ENCODE assay signal across 8 mouse cellular contexts in genomic region chr17:33817969-33818643, GRCm38 (mm10). TPM values are rescaled to one million over a fixed set of nuclear protein-coding genes. Genes with fewer than 3 reads are reported as not detected.
DNase-seq lines count a peak whose midpoint lies in the region; ATAC-seq and TF ChIP-seq lines count a peak whose summit lies in the region.

No protein-coding gene starts in this region.

- ATAC-seq in kidney, postnatal 0 days (replicated peaks; ENCODE audit: low FRiP score, low read depth), result peak; percentile 53
- ATAC-seq in hindbrain, embryonic 11.5 days (ENCODE audit: low FRiP score), result peak; percentile 69
- no peak for ATAC-seq in inflammation-experienced regulatory T-cells, adult 6 months

- H3K9me3 ChIP-seq in kidney, postnatal 0 days (replicated peaks; ENCODE audit: low read length), result no peaks in the 10 kb centered on the region
- H3K9me3 ChIP-seq in hindbrain, embryonic 11.5 days (ENCODE audit: control insufficient read depth, low read length), result no peaks in the 10 kb centered on the region
- H3K9me3 ChIP-seq in midbrain, embryonic 10.5 days (replicated peaks), result no peaks in the 10 kb centered on the region

- H3K4me3 ChIP-seq in kidney, postnatal 0 days (replicated peaks; ENCODE audit: low read depth, low read length), result peak overlapping the region; percentile 51
- peak overlapping the region; percentile 53 for H3K4me3 ChIP-seq in hindbrain, embryonic 11.5 days (ENCODE audit: low read depth, low read length)
- H3K4me3 ChIP-seq in midbrain, embryonic 10.5 days, result peak overlapping the region; percentile 68

- H3K27ac ChIP-seq in kidney, postnatal 0 days, result peak overlapping the region; percentile 93
- H3K27ac ChIP-seq in hindbrain, embryonic 11.5 days (ENCODE audit: low read depth, low read length), result peak overlapping the region; percentile 86
- H3K27ac ChIP-seq in midbrain, embryonic 10.5 days (replicated peaks), result peak overlapping the region; percentile 89

- peaks cover 20% of the 10 kb centered on the region for H3K36me3 ChIP-seq in kidney, postnatal 0 days (ENCODE audit: insufficient read depth, low read length)
- peaks cover 3% of the 10 kb centered on the region; the same call in 1 of the 2 replicates for H3K36me3 ChIP-seq in hindbrain, embryonic 11.5 days (ENCODE audit: control insufficient read depth, insufficient read depth, low read length)
- H3K36me3 ChIP-seq in midbrain, embryonic 10.5 days, result peaks cover 51% of the 10 kb centered on the region

- WGBS in kidney, postnatal 0 days, result 12% methylated on average over 33 of the region's 33 CpGs
- 19% methylated on average over 33 of the region's 33 CpGs for WGBS in hindbrain, embryonic 11.5 days
- 21% methylated on average over 33 of the region's 33 CpGs for WGBS in midbrain, embryonic 10.5 days

- TF ChIP-seq CTCF in kidney, postnatal 0 days (IDR thresholded peaks at IDR 0.05; ENCODE audit: low read depth), result no peak
- no peak for TF ChIP-seq CTCF in brain, embryonic 14.5 days (IDR thresholded peaks at IDR 0.05; ENCODE audit: borderline replicate concordance, extremely low read depth, insufficient read depth, insufficient read length)

- no peak for TF ChIP-seq POLR2A in brain, embryonic 14.5 days (IDR thresholded peaks at IDR 0.05; ENCODE audit: borderline replicate concordance, extremely low read depth, insufficient read depth, insufficient read length, poor library complexity, severe bottlenecking)

- peak; percentile 37 for DNase-seq in kidney, postnatal 0 days (ENCODE audit: low spot score)
- no peak for DNase-seq in kidney, adult 11 months
- peak; percentile 46 for DNase-seq in brain, embryonic 14.5 days (ENCODE audit: low read depth)
- DNase-seq in hindbrain, embryonic 11.5 days (ENCODE audit: low spot score), result no peak
- DNase-seq in midbrain, embryonic 10.5 days (ENCODE audit: low spot score), result no peak
- DNase-seq in adrenal gland, adult 8-10 months, result no peak
- no peak for DNase-seq in urinary bladder, postnatal 25 days (ENCODE audit: low spot score)

- H3K27me3 ChIP-seq in kidney, postnatal 0 days (ENCODE audit: insufficient read depth, low read length), result no peaks in the 10 kb centered on the region
- H3K27me3 ChIP-seq in hindbrain, embryonic 11.5 days (ENCODE audit: control insufficient read depth, insufficient read depth, low read length), result no peaks in the 10 kb centered on the region
- H3K27me3 ChIP-seq in midbrain, embryonic 10.5 days (ENCODE audit: low read depth, poor library complexity, severe bottlenecking), result 0 out of 2 replicates have a peak, but pooled peaks cover 4% of the 10 kb centered on the region

- H3K4me2 ChIP-seq in kidney, postnatal 0 days (ENCODE audit: low read length), result peak overlapping the region; percentile 92
- H3K4me2 ChIP-seq in hindbrain, embryonic 11.5 days (replicated peaks; ENCODE audit: low read depth, low read length), result peak overlapping the region; percentile 84

- peaks cover 4% of the 10 kb centered on the region; the same call in 1 of the 2 replicates for H3K4me1 ChIP-seq in kidney, postnatal 0 days (replicated peaks; ENCODE audit: insufficient read depth, low read length)
- H3K4me1 ChIP-seq in hindbrain, embryonic 11.5 days (replicated peaks; ENCODE audit: control insufficient read depth, insufficient read depth, low read length), result peaks cover 7% of the 10 kb centered on the region
- H3K4me1 ChIP-seq in midbrain, embryonic 10.5 days, result peaks cover 43% of the 10 kb centered on the region

- H3K9ac ChIP-seq in kidney, postnatal 0 days (ENCODE audit: low read depth, low read length), result peak overlapping the region; percentile 78
- H3K9ac ChIP-seq in hindbrain, embryonic 11.5 days (ENCODE audit: low read depth, low read length), result peak overlapping the region; percentile 75

RNA-seq across cellular contexts. Expression of gene Rps28, which starts 6.3 kb away (rescaled TPM):
- 1,262 and 1,465 TPM in 2 replicates for polyA plus RNA-seq in kidney, postnatal 0 days (2015; fragmentation: Nextera tagmentation; extraction: Ambion mirVana)
- polyA plus RNA-seq in brain, embryonic 14.5 days (2012; rRNA removed), result 1,048 and 1,174 TPM in 2 replicates
- 706 and 742 TPM in 2 replicates for polyA plus RNA-seq in hindbrain, embryonic 11.5 days (2014; fragmentation: Nextera tagmentation; extraction: Ambion mirVana)
- 699 and 827 TPM in 2 replicates for polyA plus RNA-seq in midbrain, embryonic 10.5 days (2016; fragmentation: Nextera tagmentation; extraction: Ambion mirVana)
- total RNA-seq in adrenal gland, adult 8-10 months (2022), result 1,000 to 10,000 TPM; 1,538 to 1,820 (median 1,607) TPM
- 1,000 to 10,000 TPM; 1,118 to 2,316 (median 1,890) TPM for polyA plus RNA-seq in inflammation-experienced regulatory T-cells, adult 6 months (2017; shearing (Covaris generic))

RNA-seq across cellular contexts. Expression of gene Ndufa7, which starts 6.3 kb away (rescaled TPM):
- 574 and 620 TPM in 2 replicates for polyA plus RNA-seq in kidney, postnatal 0 days (2015; fragmentation: Nextera tagmentation; extraction: Ambion mirVana)
- 327 and 425 TPM in 2 replicates for polyA plus RNA-seq in brain, embryonic 14.5 days (2012; rRNA removed)
- polyA plus RNA-seq in hindbrain, embryonic 11.5 days (2014; fragmentation: Nextera tagmentation; extraction: Ambion mirVana), result 445 and 467 TPM in 2 replicates
- 496 and 518 TPM in 2 replicates for polyA plus RNA-seq in midbrain, embryonic 10.5 days (2016; fragmentation: Nextera tagmentation; extraction: Ambion mirVana)
- 100 to 1,000 TPM; 371 to 504 (median 430) TPM for total RNA-seq in adrenal gland, adult 8-10 months (2022)
- polyA plus RNA-seq in inflammation-experienced regulatory T-cells, adult 6 months (2017; shearing (Covaris generic)), result 100 to 1,000 TPM; 364 to 457 (median 417) TPM

RNA-seq across cellular contexts. Expression of gene Kank3, which starts 7.8 kb away (rescaled TPM):
- 57.5 and 70.4 TPM in 2 replicates for polyA plus RNA-seq in kidney, postnatal 0 days (2015; fragmentation: Nextera tagmentation; extraction: Ambion mirVana)
- polyA plus RNA-seq in brain, embryonic 14.5 days (2012; rRNA removed), result 50.7 and 61.9 TPM in 2 replicates
- polyA plus RNA-seq in hindbrain, embryonic 11.5 days (2014; fragmentation: Nextera tagmentation; extraction: Ambion mirVana), result 22.7 and 30.1 TPM in 2 replicates
- polyA plus RNA-seq in midbrain, embryonic 10.5 days (2016; fragmentation: Nextera tagmentation; extraction: Ambion mirVana), result 24.6 and 29.4 TPM in 2 replicates
- 100 to 1,000 TPM in 3 of 4 experiments, 10 to 100 TPM in 1; 69.8 to 130 (median 111) TPM for total RNA-seq in adrenal gland, adult 8-10 months (2022)
- 1 to 10 TPM; 2.4 to 2.7 (median 2.4) TPM for polyA plus RNA-seq in inflammation-experienced regulatory T-cells, adult 6 months (2017; shearing (Covaris generic))

RNA-seq across cellular contexts. Expression of gene Cd320, which starts 24.8 kb away (rescaled TPM):
- polyA plus RNA-seq in kidney, postnatal 0 days (2015; fragmentation: Nextera tagmentation; extraction: Ambion mirVana), result 101 and 109 TPM in 2 replicates
- 41.6 and 49.6 TPM in 2 replicates for polyA plus RNA-seq in brain, embryonic 14.5 days (2012; rRNA removed)
- polyA plus RNA-seq in hindbrain, embryonic 11.5 days (2014; fragmentation: Nextera tagmentation; extraction: Ambion mirVana), result 73.7 and 76.1 TPM in 2 replicates
- polyA plus RNA-seq in midbrain, embryonic 10.5 days (2016; fragmentation: Nextera tagmentation; extraction: Ambion mirVana), result 82.0 and 82.4 TPM in 2 replicates
- 10 to 100 TPM; 29.5 to 63.3 (median 37.6) TPM for total RNA-seq in adrenal gland, adult 8-10 months (2022)
- 10 to 100 TPM; 11.2 to 11.6 (median 11.2) TPM for polyA plus RNA-seq in inflammation-experienced regulatory T-cells, adult 6 months (2017; shearing (Covaris generic))

RNA-seq across cellular contexts. Expression of gene Angptl4, which starts 36.5 kb away (rescaled TPM):
- polyA plus RNA-seq in kidney, postnatal 0 days (2015; fragmentation: Nextera tagmentation; extraction: Ambion mirVana), result 51.4 and 58.9 TPM in 2 replicates
- polyA plus RNA-seq in brain, embryonic 14.5 days (2012; rRNA removed), result 9.8 and 10.6 TPM in 2 replicates
- polyA plus RNA-seq in hindbrain, embryonic 11.5 days (2014; fragmentation: Nextera tagmentation; extraction: Ambion mirVana), result 22.0 and 22.5 TPM in 2 replicates
- 17.7 and 20.7 TPM in 2 replicates for polyA plus RNA-seq in midbrain, embryonic 10.5 days (2016; fragmentation: Nextera tagmentation; extraction: Ambion mirVana)
- 10 to 100 TPM; 37.2 to 78.4 (median 46.3) TPM for total RNA-seq in adrenal gland, adult 8-10 months (2022)
- polyA plus RNA-seq in inflammation-experienced regulatory T-cells, adult 6 months (2017; shearing (Covaris generic)), result 1 to 10 TPM; 3.5 to 5.9 (median 4.1) TPM

Comparison
In these comparisons a context has a peak if more than half of its experiments do, and no peak if none do; other contexts are left out.
1. DNase-seq: peak in kidney, postnatal 0 days (single experiment) and brain, embryonic 14.5 days (single experiment); none in kidney, adult 11 months (single experiment), hindbrain, embryonic 11.5 days (single experiment), midbrain, embryonic 10.5 days (single experiment), adrenal gland, adult 8-10 months (single experiment) and urinary bladder, postnatal 25 days (single experiment).
2. Peak in every context shown above with its lines, with median percentiles within 50 percentile points of each other: H3K27ac ChIP-seq and H3K4me3 ChIP-seq.